Mouse (Mus musculus) forebrain, embryonic 16.5 days (tissue): ENCODE data around the gene Zfp131. TPM values are rescaled to one million over a fixed set of nuclear protein-coding genes. Genes with fewer than 3 reads are reported as not detected.

ENCODE experiments used
- ATAC-seq: fragments of 200-750 bp; cut with Nextera tagmentation; 2 replicates; pipeline ENCODE4 v1.8.0; 2017; ENCODE audit warnings: mild to moderate bottlenecking, moderate library complexity
- H3K27ac ChIP-seq: fragments of 300-500 bp; sonication (generic); 2 replicates; pipeline ENCODE4 v1.5.1; 2014; ENCODE audit warnings: low read length, control low read depth
- H3K27me3 ChIP-seq: fragments of 300-500 bp; sonication (generic); replicated peaks from 2 replicates; pipeline ENCODE4 v1.6.1; 2014; ENCODE audit warnings: low read length; ENCODE audit not compliant: control insufficient read depth, insufficient read depth
- H3K36me3 ChIP-seq: fragments of 300-500 bp; sonication (generic); 2 replicates; pipeline ENCODE4 v1.6.1; 2014; ENCODE audit not compliant: control insufficient read depth, insufficient read depth
- H3K4me1 ChIP-seq: fragments of 300-500 bp; sonication (generic); replicated peaks from 2 replicates; pipeline ENCODE4 v1.6.1; 2014; ENCODE audit warnings: low read length; ENCODE audit not compliant: control insufficient read depth, insufficient read depth
- H3K4me2 ChIP-seq: fragments of 300-500 bp; sonication (generic); 2 replicates; pipeline ENCODE4 v1.6.1; 2014; ENCODE audit warnings: mild to moderate bottlenecking, low read length, control low read depth
- H3K4me3 ChIP-seq: fragments of 300-500 bp; sonication (generic); replicated peaks from 2 replicates; pipeline ENCODE4 v1.5.1; 2014; ENCODE audit warnings: mild to moderate bottlenecking, low read length, control low read depth
- H3K9ac ChIP-seq: fragments of 300-500 bp; sonication (generic); replicated peaks from 2 replicates; pipeline ENCODE4 v1.6.1; 2014; ENCODE audit warnings: low read depth, low read length, control low read depth
- H3K9me3 ChIP-seq: fragments of 300-500 bp; sonication (generic); 2 replicates; pipeline ENCODE4 v1.6.1; 2016; ENCODE audit warnings: low read length; ENCODE audit not compliant: control insufficient read depth
- WGBS: fragments of 180-500 bp; shearing (Covaris S2); extraction: QIAGEN DNeasy Blood & Tissue Kit; methylation state at CpG from one replicate; pipeline ENCODE4 v1.1.7; 2014; 5-methylcytosine and 5-hydroxymethylcytosine counted together
- polyA plus RNA-seq: library from polyadenylated mRNA; unstranded; fragments of >200 nt; fragmentation: Nextera tagmentation; extraction: Ambion mirVana; gene quantifications from 2 replicates; pipeline ENCODE4 v1.2.1, GENCODE M21; 2015

The Zfp131 gene
- polyA plus RNA-seq, 1 experiment from 2014 or later = 41.8 TPM

DNA sequence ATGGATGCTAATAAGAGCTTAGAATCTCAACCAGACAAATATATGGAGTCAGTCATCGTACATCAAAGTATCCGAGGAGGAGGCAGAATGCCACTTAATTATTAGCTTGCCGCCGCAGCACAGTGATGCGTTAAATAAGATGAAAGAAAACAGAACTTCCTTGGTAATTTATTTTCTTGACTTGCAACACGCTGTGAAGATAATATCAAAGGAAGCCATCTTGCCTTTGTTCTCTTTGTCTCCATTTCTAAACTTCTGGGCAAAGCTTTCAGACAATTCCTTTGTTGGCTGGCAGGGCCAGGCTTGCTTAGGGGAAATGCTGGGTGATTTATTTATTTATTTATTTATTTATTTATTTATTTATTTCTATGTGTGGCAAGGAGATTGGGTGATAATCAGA is 59.2 kb downstream of the Zfp131 start:
- H3K4me3 ChIP-seq = no peak overlapping the region
- no peak overlapping the region for H3K27ac ChIP-seq
- H3K27me3 ChIP-seq = no peaks in the 10 kb centered on the region
- H3K36me3 ChIP-seq = no peaks in the 10 kb centered on the region
- peak; percentile 15; the same call in 1 of the 2 replicates for ATAC-seq
- no peak overlapping the region for H3K9ac ChIP-seq
- no peak overlapping the region for H3K4me2 ChIP-seq
- H3K4me1 ChIP-seq = no peaks in the 10 kb centered on the region
- H3K9me3 ChIP-seq = no peaks in the 10 kb centered on the region
- 21% methylated on average over 6 of the region's 6 CpGs for WGBS

DNA sequence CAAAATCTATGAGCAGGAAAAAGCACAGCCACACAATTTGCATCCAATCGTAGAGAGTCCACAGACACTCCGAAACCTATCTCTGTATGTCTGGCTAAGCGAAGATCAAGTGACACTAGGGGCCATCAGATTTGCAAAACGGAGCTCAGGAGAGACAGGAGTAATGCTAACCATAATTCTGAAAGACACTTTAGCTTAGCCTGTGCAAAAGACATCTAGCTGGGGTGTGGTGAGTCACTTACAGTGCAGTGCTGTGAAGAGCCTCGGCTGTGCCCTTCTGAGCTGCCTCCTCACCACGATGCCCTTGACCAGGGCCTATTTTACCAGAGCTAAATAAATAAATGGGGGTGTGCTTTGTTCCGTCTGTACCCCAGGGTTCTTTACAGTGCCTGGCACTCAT is 61.3 kb downstream of the Zfp131 start:
- H3K4me2 ChIP-seq = no peak overlapping the region
- ATAC-seq = no peak
- no peaks in the 10 kb centered on the region for H3K4me1 ChIP-seq
- no peaks in the 10 kb centered on the region for H3K36me3 ChIP-seq
- no peaks in the 10 kb centered on the region for H3K9me3 ChIP-seq
- 90% methylated on average over 7 of the region's 7 CpGs for WGBS
- H3K9ac ChIP-seq = no peak overlapping the region
- H3K27me3 ChIP-seq = no peaks in the 10 kb centered on the region
- H3K4me3 ChIP-seq = no peak overlapping the region
- H3K27ac ChIP-seq = no peak overlapping the region

- H3K4me3 ChIP-seq = no peak overlapping the region
- no peaks in the 10 kb centered on the region for H3K4me1 ChIP-seq
- no peaks in the 10 kb centered on the region for H3K36me3 ChIP-seq
- H3K9ac ChIP-seq = no peak overlapping the region
- no peaks in the 10 kb centered on the region for H3K27me3 ChIP-seq
- H3K27ac ChIP-seq = no peak overlapping the region
- WGBS = 67% methylated on average over 26 of the region's 26 CpGs
- no peak for ATAC-seq
- no peaks in the 10 kb centered on the region for H3K9me3 ChIP-seq
- no peak overlapping the region for H3K4me2 ChIP-seq
These were observed 62.9 kb downstream of the Zfp131 start for GRCm38 (mm10) chr13:119727608-119728387.

- no peak overlapping the region for H3K9ac ChIP-seq
- H3K9me3 ChIP-seq = no peaks in the 10 kb centered on the region
- H3K27ac ChIP-seq = no peak overlapping the region
- no peak for ATAC-seq
- no peak overlapping the region for H3K4me3 ChIP-seq
- no peaks in the 10 kb centered on the region for H3K4me1 ChIP-seq
- WGBS = 93% methylated on average over 7 of the region's 7 CpGs
- no peak overlapping the region for H3K4me2 ChIP-seq
- no peaks in the 10 kb centered on the region for H3K27me3 ChIP-seq
- H3K36me3 ChIP-seq = no peaks in the 10 kb centered on the region
These were observed 66.1 kb downstream of the Zfp131 start for GRCm38 (mm10) chr13:119724541-119724940.

GRCm38 (mm10) chr13:119723368-119723767 is 67.3 kb downstream of the Zfp131 start:
- no peak for ATAC-seq

GRCm38 (mm10) chr13:119722447-119722846 is 68.2 kb downstream of the Zfp131 start:
- no peaks in the 10 kb centered on the region for H3K36me3 ChIP-seq
- no peaks in the 10 kb centered on the region for H3K27me3 ChIP-seq
- WGBS = 92% methylated on average over 3 of the region's 3 CpGs
- no peak overlapping the region for H3K27ac ChIP-seq
- no peak overlapping the region for H3K4me3 ChIP-seq
- H3K9ac ChIP-seq = no peak overlapping the region
- no peaks in the 10 kb centered on the region for H3K4me1 ChIP-seq
- no peak overlapping the region for H3K4me2 ChIP-seq
- no peak for ATAC-seq
- H3K9me3 ChIP-seq = no peaks in the 10 kb centered on the region

More at GRCm38 (mm10) chr13:119723368-119723767, 67.3 kb downstream of the Zfp131 start:
- H3K36me3 ChIP-seq = no peaks in the 10 kb centered on the region
- no peaks in the 10 kb centered on the region for H3K27me3 ChIP-seq
- no peaks in the 10 kb centered on the region for H3K9me3 ChIP-seq
- no peaks in the 10 kb centered on the region for H3K4me1 ChIP-seq
- no peak overlapping the region for H3K4me2 ChIP-seq
- H3K27ac ChIP-seq = no peak overlapping the region
- WGBS = 86% methylated on average over 5 of the region's 5 CpGs
- H3K4me3 ChIP-seq = no peak overlapping the region
- H3K9ac ChIP-seq = no peak overlapping the region

DNA sequence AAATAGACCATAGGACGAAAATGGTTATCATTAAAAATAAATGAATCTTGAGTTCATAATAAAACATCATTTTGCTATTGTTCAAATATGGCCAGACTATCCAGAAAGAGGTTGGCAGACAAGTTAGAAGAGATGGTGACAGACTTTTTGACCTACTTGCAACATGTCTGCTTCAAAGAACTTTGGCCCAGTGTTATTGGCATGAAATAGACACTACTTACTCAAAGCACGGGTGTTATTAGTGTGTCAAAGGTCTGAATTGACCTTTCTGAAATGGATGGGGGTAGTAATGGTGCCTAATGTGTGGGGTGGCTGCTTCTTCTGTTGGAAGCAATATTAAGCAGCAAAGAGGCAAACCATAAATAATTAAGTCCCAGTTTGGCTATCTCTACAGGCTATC is 74.6 kb downstream of the Zfp131 start:
- Histone ChIP-seq H3K27ac (no peak overlapping the region), H3K27me3 (no peaks in the 10 kb centered on the region), H3K4me2 (no peak overlapping the region), H3K9me3 (no peaks in the 10 kb centered on the region), H3K9ac (no peak overlapping the region), H3K4me3 (no peak overlapping the region), H3K4me1 (no peaks in the 10 kb centered on the region), H3K36me3 (0 out of 2 replicates have a peak, but pooled peaks cover 2% of the 10 kb centered on the region)
- ATAC-seq = no peak
- 92% methylated on average over 2 of the region's 2 CpGs for WGBS

Other genes with a start within 250 kb of the Zfp131 start
- gene Ccl28, start 167.1 kb downstream of the Zfp131 start, polyA plus RNA-seq = 0.10 and 0.13 TPM in 2 replicates
- gene Hmgcs1, start 100.5 kb downstream of the Zfp131 start, polyA plus RNA-seq = 461 and 470 TPM in 2 replicates
- gene Nim1k, start 35.0 kb downstream of the Zfp131 start, polyA plus RNA-seq = 7.4 and 8.0 TPM in 2 replicates
- not detected in 2 replicates for gene AF067063, start 39.3 kb upstream of the Zfp131 start, polyA plus RNA-seq
- gene D13Ertd608e, start 45.1 kb upstream of the Zfp131 start, polyA plus RNA-seq = not detected in 2 replicates
- gene Tcstv1, start 103.9 kb upstream of the Zfp131 start, polyA plus RNA-seq = not detected in 2 replicates
- not detected in 2 replicates for gene Gm21761, start 138.4 kb upstream of the Zfp131 start, polyA plus RNA-seq
- not detected in 2 replicates for gene B020031M17Rik, start 159.9 kb upstream of the Zfp131 start, polyA plus RNA-seq
- not detected in 2 replicates for gene Gm36079, start 236.1 kb upstream of the Zfp131 start, polyA plus RNA-seq